Mouse (Mus musculus) common myeloid progenitor, adult 5-6 weeks (primary cell): Measurements from ENCODE around the gene Slc1a7. TPM values are rescaled to one million over a fixed set of nuclear protein-coding genes. Genes with fewer than 3 reads are reported as not detected.

ENCODE experiments used
- ATAC-seq: replicated peaks from 2 replicates; pipeline ENCODE4 v1.8.0; 2016; ENCODE audit warnings: low read depth, mild to moderate bottlenecking, moderate TSS enrichment, inconsistent platforms; ENCODE audit not compliant: poor library complexity, severe bottlenecking
- total RNA-seq: library from RNA; stranded (forward); fragments of 200-1000, 187-1606 nt; gene quantifications from 2 replicates; pipeline ENCODE4 v1.2.3, GENCODE M21; 2017

Gene Slc1a7
- total RNA-seq, 1 experiment from 2014 or later: not detected

GRCm38 (mm10) chr4:108005328-108005727 is 37.2 kb downstream of the Slc1a7 start:
- ATAC-seq: no peak

- no peak for ATAC-seq
Observed at GRCm38 (mm10) chr4:108007532-108008103, 39.5 kb downstream of the Slc1a7 start.

- no peak for ATAC-seq
Observed at GRCm38 (mm10) chr4:108008541-108008940, 40.4 kb downstream of the Slc1a7 start.

GRCm38 (mm10) chr4:108014466-108014865 is 46.3 kb downstream of the Slc1a7 start:
- ATAC-seq: no peak

- 0 out of 2 replicates have a peak, but pooled peaks have one; percentile 45 for ATAC-seq
Observed at GRCm38 (mm10) chr4:108015067-108015765, 47.1 kb downstream of the Slc1a7 start.

- no peak for ATAC-seq
Observed at GRCm38 (mm10) chr4:108016321-108016720, 48.2 kb downstream of the Slc1a7 start.

GRCm38 (mm10) chr4:108017839-108018238 is 49.7 kb downstream of the Slc1a7 start:
- no peak for ATAC-seq

GRCm38 (mm10) chr4:108018241-108018923 is 50.2 kb downstream of the Slc1a7 start:
- ATAC-seq: no peak

GRCm38 (mm10) chr4:108018961-108019921 is 51.1 kb downstream of the Slc1a7 start:
- ATAC-seq: no peak

GRCm38 (mm10) chr4:108020178-108020577 is 52.0 kb downstream of the Slc1a7 start:
- no peak for ATAC-seq

GRCm38 (mm10) chr4:108023186-108023585 is 55.1 kb downstream of the Slc1a7 start:
- ATAC-seq: no peak

- ATAC-seq: no peak
Observed at GRCm38 (mm10) chr4:108024641-108025040, 56.5 kb downstream of the Slc1a7 start.

GRCm38 (mm10) chr4:108025269-108025668 is 57.1 kb downstream of the Slc1a7 start:
- ATAC-seq: no peak

GRCm38 (mm10) chr4:108026193-108026592 is 58.1 kb downstream of the Slc1a7 start:
- ATAC-seq: no peak

GRCm38 (mm10) chr4:108030888-108031501 is 62.9 kb downstream of the Slc1a7 start:
- ATAC-seq: no peak; the same call in 1 of the 2 replicates

- peak; percentile 27; the same call in 1 of the 2 replicates for ATAC-seq
Observed at GRCm38 (mm10) chr4:108031502-108032351, 63.6 kb downstream of the Slc1a7 start.

- ATAC-seq: no peak
Observed at GRCm38 (mm10) chr4:108032352-108032849, 64.3 kb downstream of the Slc1a7 start.

- no peak for ATAC-seq
Observed at GRCm38 (mm10) chr4:108033041-108033764, 65.1 kb downstream of the Slc1a7 start.
